Mouse (Mus musculus) brain, embryonic 18.5 days (tissue): ENCODE results near the gene Fam173a.

Source experiments
- DNase-seq: peaks from one replicate; pipeline ENCODE4 v3.0.0-alpha.2; 2012; ENCODE audit warnings: low read depth, low spot score

The Fam173a gene

GRCm38 (mm10) chr17:25792615-25793014 lies at the start of gene Fam173a:
Gene Fam173a, minus strand, starts transcription at chr17:25792901.
- no peak for DNase-seq

GRCm38 (mm10) chr17:25841117-25841880 lies 48.6 kb upstream of the Fam173a start, which contains the start of gene Gm20683:
Gene Gm20683, minus strand, starts transcription at chr17:25841763.
- DNase-seq: no peak

GRCm38 (mm10) chr17:25840519-25840918 lies 47.8 kb upstream of the Fam173a start:
- no peak for DNase-seq

- no peak for DNase-seq
Observed at GRCm38 (mm10) chr17:25839455-25840235, 46.9 kb upstream of the Fam173a start.

- no peak for DNase-seq
Observed at GRCm38 (mm10) chr17:25838904-25839303, 46.2 kb upstream of the Fam173a start.

- DNase-seq: no peak
Observed at GRCm38 (mm10) chr17:25837533-25837932, 44.8 kb upstream of the Fam173a start.

- no peak for DNase-seq
Observed at GRCm38 (mm10) chr17:25837076-25837410, 44.3 kb upstream of the Fam173a start, which contains the start of gene Rhbdl1. Gene Rhbdl1, minus strand, starts transcription at chr17:25837295.

- no peak for DNase-seq
Observed at GRCm38 (mm10) chr17:25836397-25837075, 43.8 kb upstream of the Fam173a start.

- DNase-seq: no peak
Observed at GRCm38 (mm10) chr17:25835816-25836215, 43.1 kb upstream of the Fam173a start.

- DNase-seq: no peak
Observed at GRCm38 (mm10) chr17:25835301-25835700, 42.6 kb upstream of the Fam173a start.

GRCm38 (mm10) chr17:25834595-25835222 lies 42.0 kb upstream of the Fam173a start:
- no peak for DNase-seq

GRCm38 (mm10) chr17:25833961-25834594 lies 41.4 kb upstream of the Fam173a start:
- DNase-seq: no peak

GRCm38 (mm10) chr17:25833291-25833663 lies 40.6 kb upstream of the Fam173a start, which contains the start of gene Stub1:
Gene Stub1, minus strand, starts transcription at chr17:25833404.
- peak; percentile 70 for DNase-seq

GRCm38 (mm10) chr17:25832436-25833290 lies 40.0 kb upstream of the Fam173a start:
- DNase-seq: peak; percentile 95

GRCm38 (mm10) chr17:25831451-25832281 lies 39.0 kb upstream of the Fam173a start:
- no peak for DNase-seq

GRCm38 (mm10) chr17:25830806-25831431 lies 38.2 kb upstream of the Fam173a start:
- no peak for DNase-seq

- no peak for DNase-seq
Observed at GRCm38 (mm10) chr17:25830200-25830753, 37.6 kb upstream of the Fam173a start.

GRCm38 (mm10) chr17:25829558-25830017 lies 36.9 kb upstream of the Fam173a start:
- no peak for DNase-seq
